Mouse (Mus musculus) testis, postnatal 14 days (tissue): ENCODE results near the gene Igsf9.
A peak's percentile ranks its signal among the peaks of the same experiment; 100 is the strongest.

Source experiments
- DNase-seq: peaks from one replicate; pipeline ENCODE4 v3.0.0; 2021; ENCODE audit warnings: low spot score

Igsf9 gene

GRCm38 (mm10) chr1:172468301-172468877, 13.2 kb upstream of the Igsf9 start:
- DNase-seq: no peak

- DNase-seq: no peak
These were observed 12.2 kb upstream of the Igsf9 start for GRCm38 (mm10) chr1:172469373-172469772.

DNA sequence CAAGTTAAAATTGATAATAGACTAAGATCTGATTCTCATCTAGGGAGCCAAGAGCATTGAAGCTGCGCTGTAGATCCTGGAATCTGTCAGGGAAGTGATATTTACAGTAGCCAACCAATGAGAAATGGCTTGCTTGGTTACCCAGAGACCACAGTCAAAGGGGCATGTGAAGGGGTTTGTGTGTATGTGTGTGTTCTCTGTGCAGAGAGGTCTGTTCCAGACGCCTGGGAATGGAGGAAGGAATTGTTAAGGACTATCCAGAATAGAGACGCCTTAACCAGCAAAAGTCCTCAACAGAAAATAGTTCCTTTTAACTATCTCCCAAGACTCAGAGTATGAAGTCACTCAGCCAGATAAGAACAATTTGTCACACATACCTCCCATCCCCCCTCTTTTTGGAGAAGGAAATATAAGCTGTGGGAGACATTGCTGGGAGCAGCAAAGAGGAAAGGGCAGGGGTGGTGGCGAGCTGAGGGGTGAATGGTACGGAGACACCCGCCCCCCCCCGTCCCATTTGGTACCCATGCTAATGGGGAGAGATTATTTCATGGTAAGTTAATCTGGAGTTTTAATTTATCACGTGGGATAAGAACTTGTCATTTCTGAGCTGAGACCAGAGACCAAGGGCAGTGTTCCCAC, 11.7 kb upstream of the Igsf9 start:
- no peak for DNase-seq

DNA sequence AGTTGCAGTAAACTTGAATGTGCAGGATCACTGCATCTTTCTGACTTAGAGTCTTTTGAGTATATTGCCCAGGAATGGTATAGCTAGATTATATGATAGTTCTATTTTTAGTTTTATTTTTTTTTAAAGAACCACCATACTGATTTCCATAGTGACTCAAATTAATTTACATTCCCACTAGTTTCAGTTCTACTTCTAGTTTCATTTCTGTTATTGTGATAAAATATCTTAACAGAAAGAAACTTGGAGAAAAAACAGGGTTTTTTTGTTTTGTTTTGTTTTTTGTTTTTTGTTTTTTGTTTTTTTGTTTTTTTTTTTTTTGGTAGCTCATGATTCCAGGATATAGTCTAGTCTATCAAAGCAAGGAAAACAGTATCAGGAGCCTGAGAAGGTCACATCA, 8.7 kb upstream of the Igsf9 start:
- DNase-seq: no peak

DNA sequence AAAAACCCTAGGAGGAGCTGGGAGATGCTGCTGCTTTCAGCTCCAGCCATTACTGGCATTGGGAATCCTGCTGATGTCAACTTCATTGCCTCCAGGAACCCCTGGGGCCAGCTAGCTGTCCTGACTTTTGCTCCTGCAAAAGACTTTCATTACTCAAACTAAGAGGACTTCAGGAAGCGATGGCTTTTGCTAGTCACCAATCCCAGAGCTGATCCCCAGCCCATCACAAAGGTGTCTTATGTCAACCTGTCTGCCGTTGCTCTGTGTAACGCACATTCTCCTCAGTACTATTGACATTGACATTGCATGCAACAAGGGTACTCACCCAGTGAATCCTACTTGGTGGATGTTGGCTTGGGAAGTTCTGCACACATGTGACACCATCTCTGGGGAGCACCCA, 7.4 kb upstream of the Igsf9 start:
- no peak for DNase-seq

- no peak for DNase-seq
These were observed 6.4 kb upstream of the Igsf9 start, which contains the start of gene Slamf9 for GRCm38 (mm10) chr1:172475054-172475741. Gene Slamf9, plus strand, starts transcription at chr1:172475358.

- no peak for DNase-seq
These were observed 3.6 kb upstream of the Igsf9 start for GRCm38 (mm10) chr1:172478020-172478419.

GRCm38 (mm10) chr1:172480376-172480775, 1.2 kb upstream of the Igsf9 start:
- DNase-seq: no peak

DNA sequence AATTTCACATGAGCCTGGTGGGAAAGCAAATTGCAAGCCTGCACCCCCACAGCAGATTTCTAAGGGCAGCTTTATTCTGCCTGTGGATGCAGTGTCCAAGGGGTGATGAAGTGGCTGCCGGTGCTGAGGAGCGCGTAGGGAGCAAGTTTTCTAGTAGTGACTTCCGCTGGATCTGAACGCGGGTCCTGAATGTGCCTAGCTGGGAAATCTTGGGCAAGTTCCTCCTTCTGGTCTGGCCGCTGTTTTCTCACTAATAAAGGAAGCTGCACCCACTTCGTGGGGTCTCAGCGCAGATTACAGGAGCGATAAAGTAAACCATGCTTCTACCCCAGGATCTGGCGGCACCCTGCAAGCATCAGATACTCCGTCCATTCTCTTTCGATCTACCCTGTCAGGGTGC, 477 bp upstream of the Igsf9 start:
- DNase-seq: no peak

DNA sequence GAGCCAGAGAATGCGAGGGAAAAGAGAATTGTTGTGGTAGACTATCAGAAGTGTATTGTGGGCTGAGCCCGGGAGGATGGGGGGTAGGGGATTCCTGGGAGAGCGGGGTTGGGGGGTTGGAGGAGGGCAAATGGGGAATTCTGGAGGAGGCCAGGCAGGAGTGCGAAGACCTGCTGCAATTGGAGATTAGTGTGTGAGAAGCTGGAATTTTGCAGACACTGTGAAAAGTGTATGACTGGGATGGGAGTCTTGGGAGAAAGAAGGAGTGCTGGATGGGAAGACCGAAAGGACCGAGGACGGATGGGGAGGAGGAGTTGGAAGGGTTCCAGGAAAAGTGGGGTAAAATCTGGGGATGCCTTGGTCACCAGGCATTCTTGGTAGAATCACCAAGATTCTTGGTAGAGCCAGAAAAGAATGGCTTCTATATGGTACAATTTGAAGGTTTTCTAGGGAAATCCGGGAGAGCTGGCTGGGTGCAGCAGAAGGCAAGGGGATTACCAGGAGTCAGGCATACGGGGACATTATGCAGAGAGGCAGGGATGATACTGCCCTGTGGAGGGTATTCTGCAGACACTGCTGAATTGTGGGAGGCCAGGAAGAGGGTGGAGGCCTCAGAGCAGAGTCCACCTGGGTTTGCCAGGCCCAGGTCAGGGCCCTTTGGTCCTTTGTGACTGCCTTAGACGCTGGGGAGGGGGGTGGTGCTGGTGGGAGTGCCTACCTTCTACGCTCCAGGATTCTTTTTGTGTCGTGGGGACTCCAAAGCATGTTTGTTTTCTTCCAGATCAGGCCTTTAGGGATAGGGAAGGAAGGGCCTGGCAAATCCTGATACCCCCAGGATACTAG, 1.2 kb downstream of the Igsf9 start:
- no peak for DNase-seq

- no peak for DNase-seq
These were observed 1.7 kb downstream of the Igsf9 start for GRCm38 (mm10) chr1:172483361-172483660.

DNA sequence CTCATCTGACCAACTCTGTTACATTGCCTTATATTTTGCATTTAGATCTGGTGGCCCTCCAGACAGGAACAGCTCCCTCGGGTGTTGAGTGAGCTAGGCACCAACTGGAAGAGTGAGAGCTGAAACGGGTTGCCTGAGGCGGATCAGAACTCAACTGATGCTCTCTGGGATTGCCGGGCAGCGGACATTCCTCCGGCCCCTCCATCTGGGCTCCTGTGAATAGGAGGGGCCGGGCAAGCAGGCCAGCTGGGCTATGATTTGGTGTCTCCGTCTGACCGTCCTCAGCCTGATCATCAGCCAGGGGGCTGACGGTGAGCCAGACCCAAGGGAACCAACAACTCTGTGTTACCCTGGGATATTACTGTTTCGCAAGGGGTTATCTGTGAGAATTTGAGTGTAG, 2.6 kb downstream of the Igsf9 start:
- no peak for DNase-seq

DNA sequence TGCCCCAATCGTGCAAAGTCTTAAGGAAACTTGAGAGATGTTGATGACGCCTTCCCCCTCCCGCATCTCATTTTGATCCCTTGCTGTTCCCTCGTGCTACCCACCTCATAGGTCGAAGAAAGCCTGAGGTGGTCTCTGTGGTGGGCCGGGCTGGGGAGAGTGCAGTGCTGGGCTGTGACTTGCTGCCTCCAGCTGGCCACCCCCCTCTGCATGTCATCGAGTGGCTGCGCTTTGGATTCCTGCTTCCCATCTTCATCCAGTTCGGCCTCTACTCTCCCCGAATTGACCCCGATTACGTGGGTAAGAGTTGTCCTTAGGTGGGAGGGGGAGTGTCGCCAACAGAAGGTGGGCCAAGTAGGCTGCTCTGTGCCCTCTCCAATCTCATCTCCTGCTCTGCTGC, 3.1 kb downstream of the Igsf9 start:
- no peak for DNase-seq

GRCm38 (mm10) chr1:172485821-172486220, 4.2 kb downstream of the Igsf9 start:
- no peak for DNase-seq

DNA sequence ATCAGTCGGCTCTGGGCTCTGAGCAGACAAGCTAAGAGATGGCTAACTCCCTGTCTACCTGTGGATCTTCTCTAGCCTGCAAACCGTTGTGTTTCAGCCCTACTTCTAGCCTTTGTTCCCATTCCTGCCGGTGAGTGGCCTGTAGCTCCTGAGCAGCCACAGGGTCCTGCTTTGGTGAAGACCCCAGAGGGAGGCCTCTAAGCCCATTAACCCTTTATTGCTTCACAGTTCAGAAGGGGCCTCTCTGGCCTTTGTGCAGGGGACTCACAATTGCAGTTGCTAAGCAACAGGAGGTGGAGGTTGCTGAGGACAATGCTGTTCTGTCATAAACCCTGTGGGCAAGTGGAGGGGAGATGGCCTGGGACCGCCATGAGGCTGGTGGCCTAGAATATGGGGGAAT, 4.6 kb downstream of the Igsf9 start:
- no peak for DNase-seq

DNA sequence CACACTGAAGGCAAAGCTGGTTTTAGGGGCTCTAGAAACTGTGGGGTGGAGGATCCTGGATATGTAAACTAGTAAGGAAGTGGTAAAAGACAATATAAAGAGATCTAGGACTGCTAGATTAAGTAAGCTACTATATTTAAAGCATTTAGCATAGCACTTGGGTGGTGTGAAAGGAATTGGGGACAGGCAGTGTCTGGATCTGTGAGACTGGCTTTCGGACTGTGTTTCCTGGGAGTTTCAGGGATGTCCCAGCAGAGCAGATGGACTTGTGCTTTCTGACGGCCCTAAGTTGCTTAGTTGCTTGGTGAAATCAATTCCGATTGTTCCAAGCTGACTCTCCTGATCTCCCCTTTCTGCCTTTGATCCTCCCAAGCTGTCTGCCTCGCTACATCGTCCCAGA, 5.1 kb downstream of the Igsf9 start:
- DNase-seq: no peak

DNA sequence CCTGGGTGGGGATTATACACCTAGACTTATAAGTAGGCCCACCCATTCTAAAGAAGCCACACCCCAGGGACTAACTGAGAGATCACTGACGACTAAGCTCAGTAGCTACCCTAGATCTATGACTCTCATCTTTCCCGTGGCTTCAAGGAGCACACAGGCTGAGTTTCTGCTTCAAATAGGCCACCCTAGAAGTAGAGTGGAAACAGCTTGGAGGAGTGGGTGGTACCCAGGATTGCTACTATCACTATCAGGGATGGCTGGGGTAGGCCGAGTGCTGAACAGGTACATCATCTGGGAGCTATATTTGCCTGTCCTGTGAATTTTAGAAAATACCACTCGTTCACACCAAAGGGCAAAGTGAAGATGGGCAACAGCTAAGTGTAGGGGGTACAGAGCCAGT, 6.3 kb downstream of the Igsf9 start:
- DNase-seq: no peak

- DNase-seq: no peak
These were observed 7.2 kb downstream of the Igsf9 start for GRCm38 (mm10) chr1:172488831-172489230.

GRCm38 (mm10) chr1:172489585-172490250, 8.1 kb downstream of the Igsf9 start:
- no peak for DNase-seq

DNA sequence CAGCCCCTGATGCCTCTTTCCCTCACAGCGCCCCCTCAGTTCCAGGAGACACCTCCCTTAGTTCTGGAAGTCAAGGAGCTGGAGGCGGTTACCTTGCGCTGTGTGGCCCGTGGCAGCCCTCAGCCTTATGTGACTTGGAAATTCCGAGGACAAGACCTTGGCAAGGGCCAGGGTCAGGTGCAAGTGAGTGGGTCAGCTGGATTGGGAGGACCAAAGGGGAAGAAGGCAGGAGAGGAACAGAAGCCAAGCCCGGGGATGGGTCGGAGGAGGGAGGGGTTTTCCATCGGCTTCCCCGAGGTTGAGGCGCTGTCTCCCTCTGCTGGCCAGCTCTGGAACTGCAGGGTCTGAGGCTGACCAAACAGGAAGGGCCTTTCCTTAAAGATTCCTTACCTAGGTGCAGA, 8.7 kb downstream of the Igsf9 start:
- peak; percentile 81 for DNase-seq

GRCm38 (mm10) chr1:172492047-172492446, 10.5 kb downstream of the Igsf9 start:
- DNase-seq: peak; percentile 49

DNA sequence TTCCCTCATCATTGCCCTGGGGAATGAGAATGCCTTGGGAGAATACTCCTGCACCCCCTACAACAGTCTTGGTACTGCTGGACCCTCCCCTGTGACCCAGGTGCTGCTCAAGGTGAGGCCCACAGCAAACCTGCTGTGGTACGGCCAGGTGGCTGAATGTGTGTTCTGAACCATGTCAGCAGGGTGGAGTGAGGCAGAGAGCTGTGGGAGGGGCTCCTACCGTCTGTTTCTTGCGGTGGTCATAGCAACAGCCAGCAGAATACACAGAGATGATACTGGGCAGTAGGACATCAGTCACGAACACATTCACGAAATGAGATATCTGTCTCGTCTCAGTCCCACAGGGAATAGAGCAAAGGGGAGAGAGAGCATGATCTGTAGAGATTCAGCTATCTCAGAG, 11.9 kb downstream of the Igsf9 start:
- DNase-seq: no peak
